Mouse (Mus musculus) adrenal gland, postnatal 10 days (tissue): ENCODE measurements around the gene Pparg. TPM values are rescaled to one million over a fixed set of nuclear protein-coding genes. Genes with fewer than 3 reads are reported as not detected.

Experiments used
- DNase-seq: peaks from one replicate; pipeline ENCODE4 v3.0.0; 2021; ENCODE audit warnings: mixed read lengths
- total RNA-seq, 2 experiments: library from RNA; stranded (reverse); gene quantifications; 2 replicates each; pipeline ENCODE4 v1.2.3; 2021

Gene Pparg
- total RNA-seq, 2 experiments from 2014 or later: 145 to 148 TPM

DNA sequence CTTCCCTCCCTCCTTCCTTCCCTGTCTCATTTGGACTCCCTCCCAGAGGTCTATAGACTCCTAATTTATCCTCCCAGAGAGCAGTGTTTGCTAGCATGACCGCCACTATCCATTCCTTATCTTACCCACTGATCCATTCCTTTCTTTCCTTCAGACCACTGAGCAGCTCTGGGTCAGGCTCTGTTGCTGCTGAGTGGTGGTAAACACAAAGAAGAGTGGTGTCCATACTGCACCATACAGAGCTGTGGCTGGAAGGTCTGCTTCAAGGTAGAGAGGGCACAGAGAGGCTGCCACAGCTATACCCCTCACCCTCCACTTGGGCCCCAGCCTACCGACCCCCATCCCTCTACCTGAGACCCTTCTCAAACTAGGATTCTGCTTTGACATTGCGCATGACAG is 143.4 kb downstream of the Pparg start:
- DNase-seq: no peak

DNA sequence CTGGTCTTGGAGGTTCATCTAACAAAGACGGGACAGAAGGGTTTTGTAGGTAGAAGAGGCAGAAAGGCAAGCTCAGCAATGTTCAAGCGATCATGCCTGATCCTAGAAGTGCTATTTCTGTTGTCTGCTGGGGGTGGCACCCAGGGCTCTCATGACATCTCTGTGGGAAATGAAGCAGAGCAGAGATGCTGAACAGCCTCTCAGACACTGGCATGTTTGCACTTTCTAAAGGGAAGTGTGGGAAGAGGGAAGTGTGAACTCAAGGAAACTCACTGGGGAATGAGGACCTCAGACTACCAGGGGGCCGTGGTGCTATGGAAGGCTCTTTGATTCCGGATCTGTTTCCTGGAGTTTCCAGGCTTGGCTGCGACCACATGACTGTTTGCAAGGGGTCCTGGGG is 144.2 kb downstream of the Pparg start:
- DNase-seq: no peak

DNA sequence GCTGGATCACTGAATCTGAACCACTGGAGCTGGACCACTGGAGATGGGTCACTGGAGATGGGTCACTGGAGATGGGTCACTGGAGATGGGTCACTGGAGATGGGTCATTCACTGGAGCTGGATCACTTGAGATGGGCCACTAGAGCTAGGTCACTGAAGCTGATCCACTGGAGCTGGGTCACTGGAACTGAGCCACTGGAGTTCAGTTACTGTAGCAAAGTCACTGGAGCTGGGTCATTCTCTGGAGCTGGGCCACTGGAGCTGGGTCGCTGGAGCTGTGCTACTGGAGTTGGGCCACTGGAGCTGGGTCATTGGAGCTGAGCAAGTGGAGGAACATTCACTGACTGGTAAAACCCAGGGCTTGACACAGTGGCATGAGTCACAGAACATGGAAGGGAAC is 145.7 kb downstream of the Pparg start:
- DNase-seq: no peak

DNA sequence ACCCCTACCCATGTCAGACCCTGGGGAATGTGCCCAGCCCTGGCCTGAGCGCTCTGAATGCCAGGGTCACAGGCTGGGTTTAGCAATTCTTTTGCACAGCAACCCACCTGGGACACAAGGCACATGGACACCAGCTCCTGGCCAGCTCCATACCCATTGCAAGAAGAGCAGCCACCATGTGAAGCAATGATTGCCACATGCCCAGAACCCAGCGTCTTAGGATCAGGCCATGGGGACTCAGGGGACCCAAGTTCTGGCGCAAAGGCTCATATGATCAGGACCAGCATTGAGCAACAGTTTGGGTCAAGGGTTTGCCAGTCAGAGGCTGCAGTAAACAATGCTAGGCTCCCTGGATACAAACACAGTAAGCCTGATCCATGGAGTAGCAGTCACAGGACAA is 150.7 kb downstream of the Pparg start:
- peak; percentile 78 for DNase-seq

DNA sequence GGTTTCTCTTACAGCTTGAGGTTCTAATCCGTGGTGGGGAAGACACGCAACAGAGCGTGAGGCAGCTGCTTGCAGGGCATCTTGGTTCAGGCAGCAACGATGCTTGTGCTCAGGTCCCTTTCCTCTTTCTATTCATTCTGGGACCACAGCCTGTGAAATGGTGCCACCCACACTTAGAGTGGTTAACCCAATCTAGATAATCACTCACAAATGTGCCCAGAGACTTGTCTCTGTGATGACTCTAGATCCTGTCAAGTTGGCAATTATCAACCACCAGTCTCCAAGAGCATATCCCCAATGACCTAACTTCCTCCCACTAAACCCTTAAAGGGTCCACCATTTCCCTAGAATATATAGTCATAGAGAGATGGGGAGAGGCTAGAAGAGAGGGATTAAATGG is 152.5 kb downstream of the Pparg start:
- DNase-seq: no peak

DNA sequence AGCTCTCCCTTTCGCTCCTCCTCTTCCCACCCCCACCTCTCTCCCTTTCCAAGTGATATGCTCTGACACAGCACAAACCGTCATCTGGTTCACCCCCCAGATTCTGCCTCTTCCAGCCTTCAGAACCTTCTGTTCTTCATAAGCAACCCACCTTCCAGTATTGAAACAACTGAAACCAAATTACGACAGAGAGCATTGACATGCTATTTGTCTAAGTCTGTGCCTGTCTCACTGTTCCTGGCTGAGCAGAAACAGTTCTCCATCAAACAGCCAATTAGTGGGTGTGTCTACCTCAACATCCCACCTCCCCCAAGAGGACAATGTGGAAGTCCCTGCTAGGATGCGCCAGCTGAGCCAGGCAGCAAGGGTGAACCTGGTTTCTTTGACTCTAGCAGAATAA is 157.2 kb downstream of the Pparg start:
- DNase-seq: no peak

DNA sequence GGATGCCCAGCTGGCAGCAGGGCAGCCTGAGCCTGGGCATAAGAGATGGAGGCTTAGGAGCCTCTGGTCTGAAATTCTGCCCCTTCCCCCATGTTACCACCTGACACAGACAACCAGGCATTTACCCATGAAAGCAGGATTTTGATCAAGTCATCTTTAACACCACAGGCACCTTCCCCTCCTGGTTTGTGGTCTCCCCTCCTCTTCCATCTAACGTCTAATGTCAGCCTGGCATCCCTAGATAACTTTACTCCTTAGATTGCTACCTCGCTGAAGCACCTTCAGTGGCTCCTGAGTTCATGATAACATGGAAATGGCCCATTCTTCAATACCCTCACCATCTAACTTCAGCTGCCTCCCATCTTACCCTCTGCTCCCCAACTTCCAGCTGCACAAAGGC is 157.6 kb downstream of the Pparg start:
- no peak for DNase-seq

DNA sequence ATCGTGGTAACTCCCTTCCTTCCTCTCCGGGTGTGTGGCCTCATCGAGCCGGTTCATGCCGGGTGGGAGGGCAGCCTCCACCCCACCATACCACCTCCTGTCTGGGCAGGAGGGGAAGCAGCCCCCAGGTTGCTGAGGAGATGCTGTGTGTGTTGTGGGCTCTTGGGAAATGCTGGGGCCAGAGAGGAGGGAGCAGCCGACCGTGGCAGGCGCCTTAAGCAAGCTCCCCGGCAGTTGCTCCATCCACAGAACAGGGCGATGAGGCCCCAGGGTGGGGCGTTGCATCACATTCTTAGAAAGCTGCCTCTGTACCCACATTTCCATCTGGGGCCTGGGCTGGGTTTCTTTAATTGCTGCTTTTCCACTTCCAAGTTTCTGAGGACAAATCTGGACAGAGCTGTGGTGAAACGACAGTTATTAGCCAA is 158.5 kb downstream of the Pparg start:
- DNase-seq: peak; percentile 75

DNA sequence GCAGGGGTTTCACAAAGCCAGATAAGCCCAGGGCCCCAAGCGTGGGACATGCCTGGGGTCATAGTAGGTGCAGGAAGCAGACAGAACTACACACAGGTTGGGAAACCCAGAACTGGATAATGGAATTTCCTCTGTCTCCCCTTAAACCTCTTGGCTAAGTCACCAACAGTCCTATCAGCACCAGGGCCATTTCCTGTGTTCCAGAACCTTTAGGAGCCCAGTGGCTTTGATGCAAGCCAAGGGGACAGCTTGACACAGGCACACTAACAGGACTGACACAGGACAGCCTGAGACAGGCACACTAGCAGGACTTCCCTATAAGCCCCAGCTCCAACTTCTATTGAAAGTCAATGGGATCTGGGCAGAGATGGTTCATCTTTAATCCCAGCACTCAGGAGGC is 161.2 kb downstream of the Pparg start:
- DNase-seq: no peak

DNA sequence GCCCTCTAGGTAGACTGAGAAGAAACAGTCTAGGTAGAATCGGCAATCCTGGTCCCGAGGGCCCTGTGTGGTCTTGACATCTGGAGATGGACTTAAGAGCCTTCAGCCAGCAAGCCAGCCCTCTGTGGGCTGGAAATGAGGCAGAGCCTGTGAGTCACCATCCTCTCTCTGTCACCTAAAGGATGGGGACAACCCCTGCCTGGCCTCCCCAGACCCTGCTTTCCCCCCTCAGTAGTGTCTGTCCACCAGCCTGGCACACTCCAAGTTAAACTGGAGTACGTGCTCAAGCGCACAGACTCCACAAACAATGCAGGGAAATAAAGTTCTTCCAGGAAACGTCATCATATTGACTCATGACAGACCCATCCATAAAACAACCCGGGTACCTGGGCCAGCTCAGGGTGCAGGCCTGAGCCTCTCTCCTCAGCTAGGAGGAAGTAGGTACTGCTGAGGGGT is 162.0 kb downstream of the Pparg start:
- DNase-seq: no peak

DNA sequence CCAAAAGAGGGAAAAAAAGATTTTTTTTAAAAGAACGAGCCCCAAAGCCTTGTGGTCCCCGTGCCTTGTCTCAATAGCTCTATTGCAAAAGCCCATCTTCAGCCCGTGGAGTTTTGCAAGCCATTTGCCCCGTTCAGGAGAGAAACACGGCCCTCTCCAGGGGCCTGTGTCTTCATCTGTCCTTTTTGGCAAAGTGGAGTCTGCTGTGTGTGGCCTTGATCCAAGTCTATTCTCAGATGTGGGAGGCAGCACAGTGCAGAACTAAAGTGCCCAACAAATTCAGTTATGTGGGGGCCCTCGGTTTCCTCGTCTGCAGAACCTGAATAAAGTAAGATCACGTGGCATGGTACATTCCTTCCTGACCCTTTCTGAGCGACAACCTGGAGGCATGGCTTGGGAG is 162.4 kb downstream of the Pparg start:
- peak; percentile 73 for DNase-seq

DNA sequence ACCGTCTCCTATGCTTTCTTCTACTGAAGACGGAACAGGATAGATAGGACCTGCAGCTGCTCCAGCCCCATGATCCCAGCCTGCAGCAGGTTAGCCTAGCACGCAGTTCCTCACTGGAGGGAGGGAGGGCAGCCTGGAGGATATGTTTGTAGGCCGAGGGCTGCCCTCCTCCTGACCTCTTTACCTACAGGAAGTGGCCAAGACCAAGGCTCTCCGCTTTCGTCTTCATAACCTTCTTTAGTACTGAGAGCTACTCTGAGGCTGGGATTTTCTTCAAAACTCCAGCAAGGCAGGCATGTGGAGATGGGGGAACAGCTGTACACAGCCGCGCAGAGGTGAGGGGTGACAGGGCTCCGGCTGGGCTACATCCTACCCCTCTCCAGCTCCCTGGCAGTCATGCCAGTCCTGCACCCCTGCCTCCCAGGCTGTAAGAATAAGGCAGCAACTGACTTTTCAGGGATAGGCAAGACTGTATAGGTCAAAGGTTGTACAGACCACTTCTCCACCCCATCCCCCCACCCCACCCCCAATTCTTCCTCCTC is 163.8 kb downstream of the Pparg start:
- DNase-seq: no peak

DNA sequence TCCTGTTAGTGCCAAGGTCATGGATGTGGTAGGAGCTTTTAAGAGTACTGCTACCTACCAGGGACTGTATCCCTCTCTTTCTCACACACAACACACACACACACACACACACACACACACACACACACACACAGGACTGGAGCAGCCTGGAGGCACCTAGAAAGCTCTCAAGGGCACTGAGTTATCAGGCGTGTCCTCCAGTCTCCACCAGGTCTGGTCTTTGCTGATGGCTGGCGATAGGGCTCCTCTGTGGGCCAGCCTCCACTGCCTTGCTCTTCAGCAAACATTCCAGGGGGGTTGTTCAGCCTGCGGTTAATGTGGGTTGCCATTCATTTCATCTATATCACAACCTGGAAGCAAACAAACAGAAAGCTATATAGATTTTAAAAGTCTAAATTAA is 166.7 kb downstream of the Pparg start:
- no peak for DNase-seq

DNA sequence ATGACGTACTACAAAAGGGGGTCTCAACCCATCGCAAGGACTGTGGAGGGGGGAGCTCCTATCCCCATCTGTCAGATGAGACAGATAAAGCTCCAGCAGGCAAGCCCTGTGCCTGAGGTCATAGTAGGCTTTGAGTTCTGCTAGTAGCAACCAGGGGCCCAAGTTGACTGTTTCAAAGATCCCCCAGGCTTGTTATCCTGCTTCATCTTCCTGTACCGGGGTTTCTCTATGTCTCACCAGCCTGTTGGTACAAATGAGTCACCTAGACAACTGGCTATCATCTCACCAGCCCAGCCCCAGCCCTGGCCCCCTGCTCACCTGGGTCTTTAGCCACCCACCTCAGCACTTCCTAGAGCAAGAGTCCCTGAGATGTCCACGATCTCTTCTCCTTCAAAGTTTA is 167.6 kb downstream of the Pparg start:
- DNase-seq: no peak

DNA sequence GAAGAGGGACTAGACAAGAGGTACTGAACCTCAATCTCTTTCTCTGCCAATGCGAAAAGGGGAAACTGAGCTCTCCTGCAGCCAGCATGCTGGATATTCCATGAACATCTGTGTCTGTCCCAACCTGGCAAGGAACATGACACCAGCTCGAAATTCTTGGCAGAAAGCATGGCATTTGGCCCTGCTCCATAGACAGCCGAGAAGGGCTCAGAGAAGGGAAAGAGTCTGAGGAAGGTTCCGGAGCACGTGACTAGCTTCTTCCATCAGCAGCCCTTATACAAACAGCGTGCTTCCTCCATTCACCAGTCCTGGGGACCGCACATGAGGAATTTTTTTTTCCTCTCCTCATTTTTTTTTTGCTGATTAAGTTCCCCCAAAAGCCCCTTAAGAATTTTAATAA is 173.9 kb downstream of the Pparg start:
- DNase-seq: peak; percentile 74

DNA sequence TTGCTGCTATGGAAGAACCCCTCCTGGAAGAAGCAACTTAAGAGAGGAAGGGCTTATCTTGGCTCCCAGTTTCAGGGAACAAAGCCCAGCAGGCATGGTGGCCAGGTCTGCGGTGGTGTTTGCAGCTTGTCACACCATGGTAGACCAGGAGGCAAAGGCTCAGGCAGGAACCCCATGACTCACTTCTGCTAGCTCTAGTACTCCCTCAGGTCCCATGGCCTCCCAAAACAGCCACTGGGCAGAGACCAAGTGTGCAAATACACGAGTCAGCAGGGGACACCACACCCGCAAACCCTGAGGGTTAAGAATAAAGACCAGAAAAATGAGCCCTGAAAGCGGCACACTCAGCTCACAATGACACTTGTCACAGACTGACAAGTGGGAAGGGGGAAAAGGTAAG is 175.4 kb downstream of the Pparg start:
- no peak for DNase-seq

DNA sequence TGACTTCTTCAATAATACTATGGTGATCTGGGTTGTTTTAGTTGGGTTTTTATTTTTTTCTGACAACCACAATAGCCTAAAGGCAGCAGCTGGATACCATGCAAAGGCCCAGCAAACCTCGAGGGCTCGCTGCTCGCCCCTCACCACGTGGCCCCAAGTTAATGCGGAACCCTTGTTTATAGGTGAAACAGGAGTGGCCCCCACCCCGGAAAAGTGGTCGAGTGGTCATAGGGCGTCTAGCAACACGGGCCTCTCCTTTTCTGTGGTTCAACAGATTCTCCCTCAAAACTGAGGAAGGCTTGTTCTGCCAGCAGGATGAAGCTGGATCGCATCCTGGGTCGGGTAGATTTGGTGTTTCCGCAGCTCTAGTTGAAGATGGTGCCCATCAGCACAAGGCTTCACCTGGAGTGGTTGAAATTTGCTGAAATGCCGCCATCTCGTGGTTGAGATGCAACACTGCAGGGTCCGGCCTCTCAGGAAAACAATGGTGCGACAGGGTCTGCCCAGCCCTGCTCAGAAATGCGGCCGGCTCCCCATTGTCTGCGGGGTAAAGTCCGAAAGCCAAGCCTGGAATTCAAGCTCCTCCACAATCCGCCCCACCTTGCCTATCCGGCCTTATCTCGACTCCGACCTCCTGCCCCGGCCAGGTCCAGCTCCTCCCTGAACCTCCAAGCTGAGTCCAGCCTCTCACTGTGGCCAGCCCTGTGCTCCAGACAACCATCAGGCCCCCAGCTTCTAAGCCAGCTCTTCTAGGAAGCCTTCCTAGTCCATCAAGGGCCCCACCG is 178.1 kb downstream of the Pparg start:
- DNase-seq: peak; percentile 87

Other genes with a start within 250 kb of the Pparg start
- gene Syn2, start 226.0 kb upstream of the Pparg start, total RNA-seq: 10 to 100 TPM; 23.2 to 41.1 TPM
- not detected for gene Gm17482, start 133.6 kb upstream of the Pparg start, total RNA-seq
- gene Timp4, start 108.7 kb upstream of the Pparg start, total RNA-seq: 10 to 100 TPM; 10.8 to 25.3 TPM
- gene Tsen2, start 183.7 kb downstream of the Pparg start, total RNA-seq: 10 to 100 TPM in 1 of 2 experiments, 1 to 10 TPM in 1; 8.8 to 15.7 TPM
- gene Mkrn2os, start 231.6 kb downstream of the Pparg start, total RNA-seq: under 1 TPM; 0.51 to 0.81 TPM
- gene Mkrn2, start 241.0 kb downstream of the Pparg start, total RNA-seq: 10 to 100 TPM; 32.1 to 34.1 TPM